Mouse (Mus musculus): ENCODE results near the gene Mrps23.

- TF ChIP-seq CTCF (IDR thresholded peaks at IDR 0.05; ENCODE audit: low read depth) = no peak
- no peak for TF ChIP-seq EP300 (optimal IDR thresholded peaks at IDR 0.05)
Observed at GRCm38 (mm10) chr11:88168611-88169010, 35.6 kb upstream of the Mrps23 start.

Measured in stomach, postnatal 0 days (tissue).